Mouse (Mus musculus) neural tube, embryonic 15.5 days (tissue): ENCODE data around the gene Hdgfl1. TPM values are rescaled to one million over a fixed set of nuclear protein-coding genes. Genes with fewer than 3 reads are reported as not detected.

Source experiments
- ATAC-seq: fragments of 200-750 bp; cut with Nextera tagmentation; 2 replicates; pipeline ENCODE4 v1.8.0; 2017; ENCODE audit warnings: mild to moderate bottlenecking, moderate TSS enrichment, moderate library complexity; ENCODE audit not compliant: low FRiP score
- H3K27ac ChIP-seq: fragments of 300-500 bp; sonication (generic); replicated peaks from 2 replicates; pipeline ENCODE4 v1.5.1; 2015; ENCODE audit warnings: mild to moderate bottlenecking, inconsistent platforms
- H3K27me3 ChIP-seq: fragments of 300-500 bp; sonication (generic); replicated peaks from 2 replicates; pipeline ENCODE4 v1.6.1; 2015; ENCODE audit warnings: inconsistent platforms
- H3K36me3 ChIP-seq: fragments of 300-500 bp; sonication (generic); 2 replicates; pipeline ENCODE4 v1.6.1; 2015; ENCODE audit warnings: inconsistent platforms
- H3K4me1 ChIP-seq: fragments of 300-500 bp; sonication (generic); 2 replicates; pipeline ENCODE4 v1.6.1; 2015; ENCODE audit warnings: inconsistent platforms
- H3K4me2 ChIP-seq: fragments of 300-500 bp; sonication (generic); 2 replicates; pipeline ENCODE4 v1.6.1; 2015; ENCODE audit warnings: inconsistent platforms, mild to moderate bottlenecking, moderate library complexity
- H3K4me3 ChIP-seq: fragments of 300-500 bp; sonication (generic); replicated peaks from 2 replicates; pipeline ENCODE4 v1.5.1; 2015; ENCODE audit warnings: mild to moderate bottlenecking, inconsistent platforms
- H3K9ac ChIP-seq: fragments of 300-500 bp; sonication (generic); replicated peaks from 2 replicates; pipeline ENCODE4 v1.6.1; 2015; ENCODE audit warnings: mild to moderate bottlenecking, inconsistent platforms
- H3K9me3 ChIP-seq: fragments of 300-500 bp; sonication (generic); replicated peaks from 2 replicates; pipeline ENCODE4 v1.6.1; 2016; ENCODE audit warnings: inconsistent platforms
- WGBS: fragments of 180-500 bp; shearing (Covaris S2); methylation state at CpG from one replicate; pipeline ENCODE4 v1.1.7; 2015; ENCODE audit warnings: mixed read lengths; 5-methylcytosine and 5-hydroxymethylcytosine counted together
- polyA plus RNA-seq: library from polyadenylated mRNA; unstranded; fragments of >200 nt; fragmentation: Nextera tagmentation; extraction: Ambion mirVana; gene quantifications from 2 replicates; pipeline ENCODE4 v1.2.1, GENCODE M21; 2015

Hdgfl1 gene
- not detected in 2 replicates for polyA plus RNA-seq

- Histone ChIP-seq H3K27ac (no peak within 1 kb of the TSS), H3K4me3 (no peak within 1 kb of the TSS), H3K27me3 (no peaks in the 10 kb centered on the region), H3K9ac (no peak within 1 kb of the TSS), H3K4me2 (no peak within 1 kb of the TSS), H3K9me3 (no peaks in the 10 kb centered on the region), H3K4me1 (no peaks in the 10 kb centered on the region), H3K36me3 (no peaks in the 10 kb centered on the region)
- no peak for ATAC-seq
- 97% methylated on average over 16 of the region's 16 CpGs for WGBS
These were observed at the start of gene Hdgfl1 for GRCm38 (mm10) chr13:26769955-26770354. Gene Hdgfl1, minus strand, starts transcription at chr13:26770165.

- no peak for ATAC-seq
- Histone ChIP-seq H3K4me3 (no peak overlapping the region), H3K27me3 (no peaks in the 10 kb centered on the region), H3K36me3 (no peaks in the 10 kb centered on the region), H3K4me2 (no peak overlapping the region), H3K4me1 (no peaks in the 10 kb centered on the region), H3K9me3 (no peaks in the 10 kb centered on the region), H3K27ac (no peak overlapping the region), H3K9ac (no peak overlapping the region)
- 88% methylated on average over 3 of the region's 3 CpGs for WGBS
These were observed 25.5 kb upstream of the Hdgfl1 start for GRCm38 (mm10) chr13:26795460-26795859.

DNA sequence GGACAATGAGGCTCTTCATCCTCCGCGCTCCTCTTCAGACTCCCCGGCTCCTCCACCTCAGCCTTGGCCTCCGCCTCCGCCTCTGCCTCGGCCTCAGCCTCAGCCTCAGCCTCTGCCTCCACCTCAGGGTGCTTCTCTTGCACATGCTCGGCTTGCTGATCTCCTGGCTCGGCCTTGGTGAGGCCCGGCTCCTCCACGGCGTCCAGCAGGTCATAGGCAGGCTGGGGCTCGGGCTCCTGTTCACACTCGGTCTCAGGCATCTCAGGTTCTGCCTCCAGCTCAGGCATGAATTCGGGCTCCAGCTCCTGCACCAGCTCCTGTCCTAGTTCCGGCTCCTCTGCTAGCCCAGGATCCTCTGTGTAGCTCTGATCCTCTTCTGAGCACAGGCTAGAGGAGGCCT, 541 bp downstream of the Hdgfl1 start:
- H3K9me3 ChIP-seq: no peaks in the 10 kb centered on the region
- 97% methylated on average over 15 of the region's 15 CpGs for WGBS
- no peaks in the 10 kb centered on the region for H3K27me3 ChIP-seq
- no peak overlapping the region for H3K27ac ChIP-seq
- no peaks in the 10 kb centered on the region for H3K36me3 ChIP-seq
- ATAC-seq: no peak
- no peaks in the 10 kb centered on the region for H3K4me1 ChIP-seq
- no peak overlapping the region for H3K4me3 ChIP-seq
- no peak overlapping the region for H3K9ac ChIP-seq
- no peak overlapping the region for H3K4me2 ChIP-seq

DNA sequence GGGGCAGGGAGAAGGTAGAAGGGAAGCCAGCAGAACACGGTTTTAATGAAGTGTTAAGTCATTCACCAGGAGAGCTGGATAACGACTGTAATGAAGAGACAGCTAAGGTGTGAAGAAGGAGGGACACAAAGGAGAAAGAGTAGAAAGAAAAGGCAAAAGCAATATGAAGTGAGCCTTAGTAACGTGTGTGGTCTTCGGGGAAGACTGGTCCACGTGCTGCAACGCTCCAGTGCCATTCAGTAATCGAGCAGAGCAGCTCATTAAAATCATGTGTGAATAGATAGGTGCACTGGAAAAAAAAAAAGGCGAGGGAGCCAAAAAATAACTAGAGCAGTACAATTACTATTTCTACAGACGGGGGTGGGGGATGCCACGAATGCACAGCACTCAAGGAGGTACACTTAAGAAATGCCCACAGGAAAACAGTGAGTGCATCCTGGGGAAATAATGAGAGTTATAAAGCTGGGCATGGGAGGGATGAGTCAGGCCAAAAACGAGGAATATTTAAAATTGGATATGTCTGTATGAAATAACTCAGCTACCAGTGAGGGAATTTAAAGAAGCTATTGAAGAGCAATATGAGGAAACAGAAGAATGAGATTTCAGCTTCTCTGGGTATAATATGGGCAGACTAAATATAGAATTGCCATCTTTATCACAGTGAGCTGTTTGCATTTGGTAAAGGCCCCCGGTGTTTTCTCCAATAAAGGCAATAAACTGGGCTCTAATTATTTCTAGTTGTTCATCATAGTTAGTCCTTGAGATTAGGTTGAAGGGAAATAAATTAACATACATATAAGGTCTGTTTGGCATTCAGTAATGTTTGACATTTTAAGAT, 7.8 kb downstream of the Hdgfl1 start:
- Histone ChIP-seq H3K4me2 (no peak overlapping the region), H3K27ac (peak overlapping the region; percentile 61), H3K4me1 (peaks cover 5% of the 10 kb centered on the region; the same call in 1 of the 2 replicates), H3K9ac (no peak overlapping the region), H3K9me3 (no peaks in the 10 kb centered on the region), H3K36me3 (no peaks in the 10 kb centered on the region), H3K27me3 (no peaks in the 10 kb centered on the region), H3K4me3 (no peak overlapping the region)
- 41% methylated on average over 12 of the region's 12 CpGs for WGBS
- ATAC-seq: peak; percentile 83

- H3K4me2 ChIP-seq: no peak overlapping the region
- H3K27ac ChIP-seq: no peak overlapping the region
- H3K9ac ChIP-seq: no peak overlapping the region
- no peak overlapping the region for H3K4me3 ChIP-seq
- H3K36me3 ChIP-seq: no peaks in the 10 kb centered on the region
- H3K4me1 ChIP-seq: no peaks in the 10 kb centered on the region
- H3K27me3 ChIP-seq: no peaks in the 10 kb centered on the region
- no peaks in the 10 kb centered on the region for H3K9me3 ChIP-seq
- ATAC-seq: no peak
These were observed 17.1 kb downstream of the Hdgfl1 start for GRCm38 (mm10) chr13:26752863-26753262.

DNA sequence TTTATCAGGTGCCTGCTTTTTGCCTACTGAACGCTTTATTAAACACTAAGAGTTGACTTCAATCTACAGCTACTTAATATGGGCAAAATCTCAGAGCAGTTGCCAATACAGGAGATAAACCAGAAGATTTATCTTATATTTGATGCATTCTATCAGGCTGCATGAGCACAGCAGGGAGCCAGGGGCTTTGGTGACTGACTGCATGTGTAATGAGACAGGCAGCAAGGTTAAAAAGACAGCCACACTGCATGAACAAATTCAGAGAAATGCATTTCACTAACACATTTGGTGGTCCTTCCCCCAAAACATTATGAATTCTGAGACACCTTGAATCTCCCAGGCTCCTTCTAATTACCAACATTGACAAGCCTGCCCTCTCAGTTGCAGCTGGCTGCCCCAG, 17.6 kb downstream of the Hdgfl1 start:
- H3K36me3 ChIP-seq: no peaks in the 10 kb centered on the region
- ATAC-seq: no peak
- no peaks in the 10 kb centered on the region for H3K9me3 ChIP-seq
- 67% methylated on average over 1 of the region's 1 CpGs for WGBS
- no peak overlapping the region for H3K9ac ChIP-seq
- H3K27me3 ChIP-seq: no peaks in the 10 kb centered on the region
- H3K4me3 ChIP-seq: no peak overlapping the region
- no peaks in the 10 kb centered on the region for H3K4me1 ChIP-seq
- H3K4me2 ChIP-seq: no peak overlapping the region
- no peak overlapping the region for H3K27ac ChIP-seq

DNA sequence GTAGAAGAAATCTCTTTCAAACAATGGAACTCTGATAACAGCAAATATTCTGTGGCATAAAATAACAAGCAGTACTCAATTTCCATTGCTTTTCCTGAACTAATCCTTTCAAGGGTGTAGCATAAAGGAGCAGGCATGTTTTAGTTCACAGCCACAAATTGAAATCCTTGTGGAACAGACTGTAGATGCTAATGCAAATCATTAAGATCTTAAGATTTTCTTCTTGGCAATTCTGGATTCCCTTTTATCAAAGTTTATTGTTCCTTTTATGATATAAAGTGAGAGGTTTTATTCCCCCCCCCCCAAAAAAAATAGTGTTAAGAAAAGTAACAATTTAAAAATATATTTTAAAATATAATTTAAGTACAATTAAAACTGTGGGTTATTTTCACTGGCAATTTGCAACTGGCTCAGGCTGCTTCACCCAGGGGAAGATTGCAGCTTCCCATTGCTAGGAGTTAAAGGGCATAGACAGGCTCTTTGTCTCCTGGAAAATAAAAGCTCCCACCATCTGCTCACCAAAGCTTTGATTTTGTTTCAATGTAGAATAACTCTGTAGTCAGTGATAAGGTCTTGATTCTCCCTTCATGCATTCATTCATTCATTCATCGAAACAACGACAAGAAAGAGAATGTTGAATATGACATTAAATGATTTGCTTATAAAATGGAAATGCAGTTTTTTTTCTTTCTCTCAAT, 24.1 kb downstream of the Hdgfl1 start:
- peak overlapping the region; percentile 43; the same call in 1 of the 2 replicates for H3K27ac ChIP-seq
- 30% methylated on average over 2 of the region's 2 CpGs for WGBS
- ATAC-seq: no peak; the same call in 1 of the 2 replicates

DNA sequence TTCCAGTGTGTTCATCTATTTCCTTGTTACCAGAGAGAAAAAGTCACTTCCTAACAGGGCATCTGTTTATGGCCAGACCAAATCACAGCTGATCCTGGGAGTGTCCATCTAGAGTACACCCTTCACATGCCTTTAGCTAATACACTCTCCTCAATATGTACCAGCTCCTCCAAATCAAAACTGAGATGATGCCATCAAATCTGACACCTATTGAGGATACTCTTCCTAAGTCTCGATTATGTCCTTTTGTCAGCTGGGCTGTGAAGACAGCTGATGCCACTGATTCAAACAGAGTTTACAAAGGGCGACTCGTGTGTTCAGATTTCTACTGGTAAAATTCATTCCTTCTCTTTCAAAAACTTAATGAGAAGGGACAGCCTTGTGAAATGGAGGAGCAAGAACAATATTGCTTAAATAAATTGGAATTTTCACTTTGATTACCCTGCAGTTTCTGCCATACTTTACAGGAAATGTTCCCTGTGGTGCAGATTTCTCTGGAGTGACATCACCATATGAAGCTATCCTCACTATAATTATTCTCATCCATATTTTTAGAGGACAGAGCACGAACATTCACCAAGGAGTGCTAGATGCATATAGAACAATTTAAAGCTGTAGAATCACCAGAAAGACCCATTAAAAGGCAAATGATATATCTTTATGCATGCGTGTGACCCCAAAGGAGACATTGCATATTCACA, 24.8 kb downstream of the Hdgfl1 start:
- Histone ChIP-seq H3K27ac (peak overlapping the region; percentile 43; the same call in 1 of the 2 replicates), H3K9ac (no peak overlapping the region), H3K27me3 (no peaks in the 10 kb centered on the region), H3K4me2 (no peak overlapping the region), H3K4me1 (no peaks in the 10 kb centered on the region; the same call in 1 of the 2 replicates), H3K4me3 (no peak overlapping the region), H3K9me3 (no peaks in the 10 kb centered on the region), H3K36me3 (no peaks in the 10 kb centered on the region)
- peak; percentile 57; the same call in 1 of the 2 replicates for ATAC-seq
- WGBS: 37% methylated on average over 5 of the region's 5 CpGs

More for the DNA sequence above, 24.1 kb downstream of the Hdgfl1 start:
- Histone ChIP-seq H3K4me1 (no peaks in the 10 kb centered on the region; the same call in 1 of the 2 replicates), H3K9ac (no peak overlapping the region), H3K4me3 (no peak overlapping the region), H3K4me2 (no peak overlapping the region), H3K27me3 (no peaks in the 10 kb centered on the region), H3K9me3 (no peaks in the 10 kb centered on the region), H3K36me3 (no peaks in the 10 kb centered on the region)

- ATAC-seq: no peak
- H3K9me3 ChIP-seq: no peaks in the 10 kb centered on the region
These were observed 25.9 kb downstream of the Hdgfl1 start for GRCm38 (mm10) chr13:26744068-26744467.

GRCm38 (mm10) chr13:26734981-26735380, 35.0 kb downstream of the Hdgfl1 start:
- H3K4me2 ChIP-seq: no peak overlapping the region
- no peak for ATAC-seq
- 86% methylated on average over 1 of the region's 1 CpGs for WGBS
- no peak overlapping the region for H3K4me3 ChIP-seq
- H3K27ac ChIP-seq: no peak overlapping the region
- H3K9ac ChIP-seq: no peak overlapping the region
- no peaks in the 10 kb centered on the region for H3K4me1 ChIP-seq
- no peaks in the 10 kb centered on the region for H3K27me3 ChIP-seq
- no peaks in the 10 kb centered on the region for H3K36me3 ChIP-seq
- H3K9me3 ChIP-seq: no peaks in the 10 kb centered on the region

More at GRCm38 (mm10) chr13:26744068-26744467, 25.9 kb downstream of the Hdgfl1 start:
- Histone ChIP-seq H3K4me1 (no peaks in the 10 kb centered on the region; the same call in 1 of the 2 replicates), H3K4me2 (no peak overlapping the region), H3K4me3 (no peak overlapping the region), H3K27me3 (no peaks in the 10 kb centered on the region), H3K27ac (no peak overlapping the region), H3K36me3 (no peaks in the 10 kb centered on the region), H3K9ac (no peak overlapping the region)
- 67% methylated on average over 1 of the region's 1 CpGs for WGBS

DNA sequence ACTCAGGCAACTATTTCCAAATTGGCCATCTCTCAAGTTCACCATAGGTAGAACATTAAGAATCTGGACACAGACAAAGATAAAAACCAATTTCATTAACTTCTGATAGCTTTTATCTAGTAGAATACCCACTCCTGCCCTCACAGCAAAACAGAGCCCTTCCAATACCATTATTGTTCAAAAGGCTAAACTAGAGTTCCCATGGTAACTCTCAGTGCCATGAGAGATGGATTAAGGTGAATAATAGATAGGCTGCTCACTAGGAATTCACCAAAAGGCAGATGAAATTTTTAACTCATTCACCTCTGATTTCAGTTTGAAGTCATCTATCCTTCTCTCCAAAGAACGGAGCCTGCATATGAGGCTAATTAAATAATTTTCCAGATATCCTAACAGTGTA, 45.7 kb downstream of the Hdgfl1 start:
- H3K36me3 ChIP-seq: no peaks in the 10 kb centered on the region
- peaks cover 1% of the 10 kb centered on the region; the same call in 1 of the 2 replicates for H3K4me1 ChIP-seq
- H3K4me3 ChIP-seq: no peak overlapping the region
- H3K27me3 ChIP-seq: no peaks in the 10 kb centered on the region
- H3K27ac ChIP-seq: no peak overlapping the region
- ATAC-seq: no peak
- no peak overlapping the region for H3K9ac ChIP-seq
- no peaks in the 10 kb centered on the region for H3K9me3 ChIP-seq
- WGBS: 87% methylated on average over 1 of the region's 1 CpGs
- H3K4me2 ChIP-seq: no peak overlapping the region
